Mouse (Mus musculus) T-helper 1 cell (primary cell): ENCODE measurements around the gene Crygb.
"Not testable (repeated sequence)": the region's sequence is repeated elsewhere in the genome, so short reads cannot be mapped to it uniquely, and the experiment has no call there.

Source experiments
- in situ Hi-C: fragments of 300-600 bp; cut with MboI, MseI; formaldehyde crosslinking; loops from one replicate; pipeline ENCODE4 v1.15.1; 2025; ENCODE audit warnings: high pct_unique_total_duplicates

The Crygb gene

DNA sequence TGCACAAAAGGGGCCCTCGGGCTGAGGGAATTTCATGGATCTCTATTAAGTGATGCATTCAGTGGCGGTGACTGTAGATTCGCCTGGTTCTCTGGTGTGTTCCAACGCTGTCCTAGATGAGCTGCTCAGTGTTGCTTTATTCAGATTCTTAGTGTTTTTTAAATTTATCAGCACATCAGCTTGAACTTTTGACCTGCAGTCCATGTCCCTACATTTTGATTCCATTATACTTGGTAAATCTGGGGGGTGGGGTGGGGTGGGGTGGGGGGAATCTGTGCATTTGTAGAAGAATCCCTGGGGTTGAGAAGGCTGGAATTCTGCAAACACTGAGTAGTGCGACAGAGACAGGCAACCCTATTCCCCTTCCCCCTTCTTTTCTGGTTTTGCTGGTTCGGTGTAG, 8.5 kb downstream of the Crygb start, which contains the start of gene Crygc:
Crygc (minus strand) TSS at position 101 of the 400 bp plus-strand sequence.
- in situ Hi-C loops, result no loop called here

DNA sequence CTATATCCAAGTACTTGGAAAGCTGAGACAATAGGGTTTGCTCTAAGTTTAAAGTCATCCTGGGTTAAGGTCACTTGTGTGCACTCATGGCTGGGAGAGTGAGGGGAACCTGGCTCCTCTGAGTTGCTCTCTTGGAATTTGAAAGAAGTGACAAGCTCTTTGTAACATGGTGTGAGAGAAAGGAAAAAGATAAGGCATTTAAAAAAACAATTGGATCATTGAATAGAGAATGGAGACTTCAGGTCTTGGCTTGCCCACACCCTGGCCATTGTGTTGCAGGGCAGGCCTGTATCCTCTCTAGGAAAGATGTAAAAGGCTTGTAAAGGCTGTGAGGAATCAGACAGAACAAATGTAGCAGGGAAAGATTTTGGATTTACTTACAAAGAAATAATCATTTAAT, 14.2 kb downstream of the Crygb start:
- in situ Hi-C loops, result no loop called here

DNA sequence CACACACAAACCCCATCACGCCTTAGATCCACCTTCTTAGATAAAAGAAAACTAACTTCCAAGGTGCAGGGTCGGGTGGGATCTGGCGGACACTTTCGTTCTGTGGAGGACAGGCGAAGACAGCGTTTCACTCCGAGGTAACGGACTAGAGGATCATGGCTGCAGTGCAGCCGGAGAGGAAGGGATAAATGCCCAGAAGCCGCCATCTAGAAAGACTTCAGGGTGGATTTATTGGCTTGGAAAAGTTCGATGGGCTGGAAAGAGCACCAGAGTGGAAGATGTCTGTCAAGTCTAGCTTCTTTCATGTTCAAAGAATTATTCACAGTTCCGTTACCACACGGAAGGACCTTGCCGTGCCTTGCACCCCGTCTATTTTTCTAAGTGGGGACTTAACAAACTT, 17.9 kb downstream of the Crygb start:
- in situ Hi-C loops, result no loop called here

DNA sequence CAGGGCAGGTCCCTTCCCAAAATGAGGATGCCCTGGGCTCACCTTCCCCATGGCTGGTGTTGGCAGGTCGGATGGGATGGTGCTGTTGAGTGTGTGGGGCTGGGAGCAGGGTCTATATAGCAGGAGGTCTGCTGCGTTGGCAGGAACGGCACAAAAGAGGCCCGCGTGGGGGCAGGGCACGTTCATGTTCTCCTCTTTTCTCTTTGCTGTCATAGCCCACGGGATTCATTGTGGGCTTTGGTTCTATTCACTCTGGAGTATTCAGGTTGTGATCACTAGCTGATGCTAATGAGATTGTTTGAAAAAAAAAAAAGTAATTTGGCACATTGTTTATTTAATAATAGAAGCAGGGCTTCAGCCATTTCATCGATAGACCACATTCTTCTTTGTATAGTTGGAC, 18.7 kb downstream of the Crygb start, which contains the start of gene Crygd:
Crygd (minus strand) TSS at position 101 of the 400 bp plus-strand sequence.
- in situ Hi-C loops, result no loop called here

DNA sequence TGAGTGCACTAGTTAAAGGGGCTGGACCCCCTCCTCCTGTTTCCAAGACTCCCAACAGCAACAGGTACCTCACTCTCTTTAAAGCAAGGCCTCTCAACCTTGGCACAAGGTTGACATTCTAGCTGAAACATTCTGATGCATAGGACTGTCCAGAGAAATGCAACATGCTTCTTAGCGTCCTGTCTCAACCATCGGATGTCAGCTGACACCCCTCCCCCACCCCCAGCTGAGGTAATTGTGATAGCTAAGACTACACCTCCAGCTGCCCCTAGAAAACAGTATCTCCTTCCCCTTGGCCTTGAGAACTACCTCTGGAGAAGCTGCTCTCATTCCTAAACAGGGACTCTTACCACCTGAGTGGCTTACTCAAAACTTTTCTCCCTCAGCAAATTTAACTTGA, 29.9 kb downstream of the Crygb start:
- in situ Hi-C loops, result no loop called here

DNA sequence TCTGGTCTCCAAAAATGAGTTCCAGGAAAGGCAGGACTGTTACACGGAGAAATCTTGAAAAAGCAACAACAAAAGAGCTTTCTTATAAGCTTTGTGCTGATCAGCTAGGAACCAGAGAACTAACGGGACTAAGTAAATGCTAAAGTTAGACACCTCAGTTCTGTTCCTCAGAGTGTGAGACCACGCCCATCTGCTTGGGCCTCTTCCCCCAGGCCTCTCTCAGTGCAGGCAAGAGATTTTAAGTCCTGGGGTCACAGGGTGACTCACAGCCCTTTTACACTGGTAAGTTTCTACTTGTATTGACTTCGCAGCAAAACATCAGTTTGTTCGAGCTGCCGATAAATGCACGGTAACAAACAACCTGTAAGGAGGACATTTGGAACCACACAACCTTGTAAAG, 30.4 kb downstream of the Crygb start:
- in situ Hi-C loops, result no loop called here

DNA sequence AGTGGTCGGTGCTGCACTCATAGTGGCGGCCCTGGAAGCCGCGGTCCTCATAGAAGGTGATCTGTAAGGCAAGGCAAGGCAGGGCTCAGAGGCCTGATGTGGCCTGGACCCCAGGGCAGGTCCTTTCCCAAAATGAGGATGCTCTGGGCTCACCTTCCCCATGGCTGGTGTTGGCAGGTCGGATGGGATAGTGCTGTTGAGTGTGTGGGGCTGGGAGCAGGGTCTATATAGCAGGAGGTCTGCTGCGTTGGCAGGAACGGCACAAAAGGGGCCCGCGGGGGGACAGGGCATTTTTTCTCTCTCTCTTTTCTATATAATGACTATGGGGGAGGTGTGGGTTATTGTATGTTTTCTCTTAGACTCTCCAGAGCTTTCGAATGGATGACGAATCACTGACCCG, 31.1 kb downstream of the Crygb start, which contains the start of gene Cryge:
Cryge (minus strand) TSS at position 198 of the 400 bp plus-strand sequence.
- in situ Hi-C loops, result not testable (repeated sequence)

DNA sequence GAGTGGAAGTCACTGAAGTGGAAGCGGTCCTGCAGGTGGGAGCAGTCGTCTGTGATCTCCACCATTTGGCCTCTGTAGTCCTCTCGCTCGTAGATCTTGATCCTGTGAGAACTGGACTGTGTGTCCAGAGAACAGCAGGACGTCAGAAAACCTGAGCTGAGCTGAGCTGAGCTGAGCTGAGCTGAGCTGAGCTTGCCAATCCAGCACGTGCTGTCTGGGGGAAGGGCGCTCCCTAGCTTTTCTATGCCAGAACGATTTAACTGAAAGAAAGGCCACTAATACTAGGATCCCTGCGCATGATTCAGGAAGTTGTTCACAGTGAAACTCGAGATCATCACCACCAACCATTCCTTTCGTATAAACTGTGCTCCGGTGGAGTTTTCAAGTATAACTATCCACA, 33.3 kb downstream of the Crygb start:
- in situ Hi-C loops, result no loop called here

DNA sequence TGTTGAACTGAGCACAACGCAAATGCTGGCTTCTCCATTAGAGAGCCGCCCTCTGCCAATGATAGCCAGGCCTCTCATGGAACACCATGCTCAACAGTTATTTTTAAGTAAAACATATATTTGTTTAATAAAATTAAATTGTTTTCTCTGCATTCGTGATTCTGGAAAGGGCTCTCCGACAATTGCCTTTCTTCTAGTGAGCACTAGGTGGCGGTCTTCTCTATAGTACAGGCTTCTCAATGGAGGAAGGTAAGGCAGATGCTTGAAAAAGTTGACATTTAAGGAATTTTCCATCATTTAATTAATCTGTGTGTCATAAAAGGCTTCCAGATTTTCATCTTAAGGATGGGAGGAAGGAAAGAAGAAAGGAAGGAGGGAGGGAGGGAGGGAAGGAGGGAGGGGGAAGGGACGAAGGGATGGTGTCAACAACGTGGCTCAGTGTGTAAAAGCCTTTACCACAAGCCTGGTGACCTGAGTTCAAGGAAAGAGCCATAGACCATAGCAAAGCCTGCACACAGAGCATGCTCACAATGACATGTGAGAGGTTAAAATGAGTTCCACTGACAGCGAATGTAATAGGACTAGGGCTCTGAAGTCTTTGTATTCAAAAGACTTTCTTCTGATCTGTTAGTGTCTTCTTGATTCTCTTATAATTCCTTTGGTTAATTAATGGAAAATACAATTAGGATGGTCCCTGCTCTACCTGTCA, 35.5 kb downstream of the Crygb start:
- in situ Hi-C loops, result no loop called here

DNA sequence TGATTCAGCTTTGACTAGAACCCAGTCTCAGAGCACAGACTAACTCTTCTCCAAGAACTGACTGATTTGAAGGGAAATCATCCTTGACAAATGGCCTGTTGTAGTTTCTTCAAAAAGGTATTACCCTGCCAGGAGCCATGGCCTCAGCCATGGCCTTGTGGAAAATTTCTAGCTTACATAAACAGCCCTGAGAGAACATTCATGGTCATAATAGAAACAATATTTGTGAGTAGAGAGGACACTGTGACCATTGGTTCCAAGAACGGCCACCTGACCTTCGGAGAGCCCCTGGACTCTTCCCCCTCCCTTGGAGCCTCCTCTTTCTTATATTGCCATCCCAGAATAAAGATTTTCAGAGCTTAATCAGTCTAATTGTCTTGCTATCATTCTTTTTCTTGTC, 38.7 kb downstream of the Crygb start:
- in situ Hi-C loops, result no loop called here

DNA sequence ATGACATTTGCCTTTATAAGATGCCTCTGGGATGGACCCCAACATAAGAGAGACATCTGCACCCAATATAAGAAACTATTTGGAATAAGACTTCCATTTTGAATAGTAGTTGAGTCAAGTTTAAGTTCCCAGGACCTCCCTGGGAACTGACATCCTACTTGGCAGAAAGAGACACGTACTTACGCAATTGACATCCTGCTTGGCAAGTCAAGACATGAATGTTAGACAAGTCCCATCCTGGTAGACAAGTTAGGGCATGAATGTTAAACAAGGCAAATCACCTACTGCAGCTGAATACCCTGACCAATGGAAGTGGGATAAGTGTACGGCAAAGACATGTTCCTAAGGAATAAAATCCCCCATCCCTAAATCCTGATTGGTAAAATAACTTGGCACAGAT, 40.3 kb downstream of the Crygb start:
- in situ Hi-C loops, result no loop called here

DNA sequence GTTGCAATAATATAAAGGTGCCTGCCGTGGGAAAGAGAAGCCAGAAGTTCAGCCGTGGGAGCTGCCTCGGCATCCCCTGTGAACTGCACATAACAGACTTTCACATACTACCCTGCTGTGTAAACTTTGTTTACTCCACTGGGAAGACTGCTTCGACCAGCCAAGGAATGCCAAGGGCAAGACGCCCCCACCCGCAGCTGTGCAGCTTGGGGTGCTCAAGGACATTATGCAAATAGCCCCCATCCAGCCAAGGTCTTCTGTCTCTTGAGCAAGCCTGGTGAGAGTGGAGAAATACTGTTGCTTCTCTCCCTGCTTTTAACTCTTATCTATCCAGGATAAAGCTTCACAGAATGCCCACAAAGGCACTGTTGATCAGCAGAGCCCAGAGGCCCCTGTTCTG, 41.3 kb downstream of the Crygb start:
- in situ Hi-C loops, result no loop called here

DNA sequence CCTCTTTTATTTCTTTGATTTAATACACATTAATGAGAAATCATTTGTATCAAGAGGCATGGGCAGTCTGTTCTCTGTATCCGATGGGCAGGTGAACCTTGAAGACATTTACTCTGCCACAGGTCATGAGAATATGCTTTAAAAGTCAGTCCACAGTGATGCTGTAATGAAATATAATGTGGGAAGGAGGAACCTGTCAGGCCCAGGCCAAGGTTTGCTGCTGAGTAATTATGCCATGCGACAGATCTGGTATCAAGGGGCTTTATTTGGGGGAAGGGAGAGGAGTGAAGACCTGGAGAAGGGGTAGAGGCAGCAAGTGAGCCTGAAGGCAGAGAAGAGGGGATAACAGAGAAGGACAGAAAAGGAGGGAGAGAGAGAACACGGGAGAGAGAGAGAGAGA, 42.4 kb downstream of the Crygb start:
- in situ Hi-C loops, result no loop called here

DNA sequence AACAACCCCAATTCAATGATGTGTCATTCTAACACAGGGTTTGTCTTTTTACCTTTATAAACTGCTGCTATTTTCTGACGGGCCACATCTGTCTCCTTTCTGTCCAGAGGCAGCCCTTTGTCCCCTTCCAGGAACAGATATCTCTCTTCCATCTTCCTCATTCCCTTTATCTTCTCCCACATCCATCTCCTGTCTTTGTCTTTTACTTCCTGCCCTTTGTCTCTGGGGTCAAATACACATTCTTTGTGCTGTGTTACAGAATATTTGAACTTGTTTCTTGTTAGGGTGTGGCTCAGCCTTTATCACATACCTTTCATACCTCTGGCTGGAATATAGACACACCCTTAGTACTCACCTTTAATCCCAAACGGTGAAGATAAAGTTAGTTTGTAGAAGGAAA, 44.5 kb downstream of the Crygb start:
- in situ Hi-C loops, result no loop called here

DNA sequence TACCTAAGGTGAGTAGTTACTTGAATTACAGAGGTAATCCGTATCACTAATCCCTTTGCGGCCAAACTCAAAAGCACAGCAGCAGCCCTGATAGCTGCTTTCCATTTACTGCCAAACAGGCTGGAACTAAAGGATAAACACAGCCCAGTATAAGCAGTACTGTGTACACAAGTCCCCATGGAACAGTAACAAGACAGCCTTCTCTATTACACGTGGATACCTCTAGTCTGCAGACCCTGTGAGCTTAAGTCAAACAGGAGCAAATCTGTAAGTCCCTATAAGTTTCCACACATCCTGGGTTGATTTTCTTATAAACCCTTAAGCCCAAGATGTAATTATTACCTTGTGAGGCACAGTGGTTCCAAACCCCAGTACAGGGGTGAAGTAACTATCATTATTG, 46.6 kb downstream of the Crygb start:
- in situ Hi-C loops, result no loop called here

DNA sequence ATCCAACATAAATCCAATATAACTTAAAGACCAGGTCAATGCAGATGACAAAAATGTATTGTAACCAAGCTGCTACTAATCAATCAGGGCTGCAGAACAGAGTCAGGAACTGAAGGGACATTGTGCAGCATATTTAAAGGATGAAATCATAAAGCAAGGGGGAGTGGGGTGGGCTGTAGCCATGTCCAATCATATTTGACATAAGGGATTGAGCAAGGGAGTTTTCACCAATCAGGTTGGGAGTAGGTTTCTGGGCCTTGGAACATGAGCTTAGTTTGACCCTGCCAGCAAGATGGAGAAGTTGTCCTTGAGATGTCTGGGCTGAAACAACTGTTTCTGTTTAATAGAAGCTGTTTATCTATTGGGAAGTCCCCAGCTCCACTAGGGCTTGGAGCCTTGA, 49.4 kb downstream of the Crygb start, which contains the start of gene Akr1cl:
Akr1cl (minus strand) TSS at position 119 of the 400 bp plus-strand sequence.
- in situ Hi-C loops, result no loop called here
